24 mouse cellular contexts compared by ENCODE assay signal in genomic region chr13:13786971-13787370, GRCm38 (mm10). TPM values are rescaled to one million over a fixed set of nuclear protein-coding genes. Genes with fewer than 3 reads are reported as not detected.
DNase-seq lines count a peak whose midpoint lies in the region; ATAC-seq and TF ChIP-seq lines count a peak whose summit lies in the region.
"Had no signal": no experiment of that assay in that cellular context is flagged by ENCODE, and none has a peak within 500 bp of the region (broad histone marks: within the 10 kb centered on the region; RNA-seq: fewer than 3 reads in every experiment).

No protein-coding gene starts in this region.

- H3K36me3 ChIP-seq in liver, postnatal 0 days (replicated peaks; ENCODE audit: insufficient read depth, low read length) = no peaks in the 10 kb centered on the region
- H3K36me3 ChIP-seq: embryonic facial prominence, embryonic 13.5 days; embryonic facial prominence, embryonic 15.5 days; forebrain, embryonic 10.5 days had no signal

- no peak overlapping the region for H3K4me2 ChIP-seq in liver, postnatal 0 days (ENCODE audit: low read depth, low read length)
- H3K4me2 ChIP-seq: embryonic facial prominence, embryonic 13.5 days; embryonic facial prominence, embryonic 15.5 days had no signal

- ATAC-seq in liver, postnatal 0 days = no peak
- ATAC-seq: forebrain, embryonic 14.5 days; forebrain, embryonic 16.5 days had no signal

- peak; percentile 86 for DNase-seq in heart, adult 11 months
- no peak for DNase-seq in heart, postnatal 36 days
- peak; percentile 27 for DNase-seq in testis, postnatal 10 days (ENCODE audit: low spot score)
- DNase-seq in testis, postnatal 14 days (ENCODE audit: low spot score) = no peak
- DNase-seq in liver, postnatal 0 days = no peak
- DNase-seq: adrenal gland, adult 2 months; adrenal gland, postnatal 10 days; adrenal gland, postnatal 25 days; cerebellum, adult 11 months; cerebellum, adult 18-20 months; cerebellum, adult 8-10 months; cerebellum, adult 9-11 months; cerebellum, postnatal 14 days; cerebellum, postnatal 36 days; embryo, embryonic 11 days had no signal

- no peak for TF ChIP-seq EP300 in liver, postnatal 0 days (IDR thresholded peaks at IDR 0.05; ENCODE audit: low read depth)

- H3K9ac ChIP-seq in liver, postnatal 0 days (replicated peaks) = no peak overlapping the region
- H3K9ac ChIP-seq: embryonic facial prominence, embryonic 13.5 days; embryonic facial prominence, embryonic 15.5 days had no signal

- 80% methylated on average over 6 of the region's 6 CpGs for WGBS in liver, postnatal 0 days (ENCODE audit: insufficient replicate concordance)

- TF ChIP-seq CTCF in liver, postnatal 0 days (IDR thresholded peaks at IDR 0.05; ENCODE audit: low read depth) = no peak

- H3K27ac ChIP-seq in liver, postnatal 0 days (ENCODE audit: low read depth) = no peak overlapping the region
- H3K27ac ChIP-seq: embryonic facial prominence, embryonic 13.5 days; embryonic facial prominence, embryonic 15.5 days; forebrain, embryonic 10.5 days had no signal

- intact Hi-C loops in heart, postnatal 36 days (cut with DNase I) = no loop called here

- peaks cover 40% of the 10 kb centered on the region for H3K27me3 ChIP-seq in liver, postnatal 0 days (ENCODE audit: insufficient read depth, low read length)

- H3K4me3 ChIP-seq in liver, postnatal 0 days (ENCODE audit: low read depth, low read length) = no peak overlapping the region
- H3K4me3 ChIP-seq: embryonic facial prominence, embryonic 13.5 days; embryonic facial prominence, embryonic 15.5 days; erythroblast, embryonic 14.5 days; forebrain, embryonic 10.5 days had no signal

- H3K9me3 ChIP-seq in liver, postnatal 0 days (ENCODE audit: low read length) = no peaks in the 10 kb centered on the region
- H3K9me3 ChIP-seq: embryonic facial prominence, embryonic 13.5 days; embryonic facial prominence, embryonic 15.5 days; forebrain, embryonic 10.5 days had no signal

- H3K4me1 ChIP-seq in liver, postnatal 0 days (ENCODE audit: insufficient read depth) = peaks cover 16% of the 10 kb centered on the region

RNA-seq across cellular contexts. Expression of gene Gng4, which starts 3.1 kb away (rescaled TPM):
- total RNA-seq in heart, postnatal 36 days (2021) = 1 to 10 TPM; 1.1 TPM
- not detected in 2 replicates for polyA plus RNA-seq in liver, postnatal 0 days (2015; fragmentation: Nextera tagmentation; extraction: Ambion mirVana)
- total RNA-seq: common myeloid progenitor, adult 5-6 weeks; ES-E14; MEL had no signal
- polyA plus RNA-seq: erythroblast, embryonic 14.5 days had no signal

Comparison
In these comparisons a context has a peak if more than half of its experiments do, and no peak if none do; other contexts are left out.
1. DNase-seq: peak in heart, adult 11 months (single experiment) and testis, postnatal 10 days (single experiment); none in heart, postnatal 36 days (0 of 2), testis, postnatal 14 days (single experiment) and liver, postnatal 0 days (single experiment).